Mouse (Mus musculus) MEL (cell line): ENCODE data around the gene Hpn. TPM values are rescaled to one million over a fixed set of nuclear protein-coding genes. Genes with fewer than 3 reads are reported as not detected.

ENCODE experiments used
- DNase-seq: peaks from one replicate; pipeline ENCODE4 v3.0.0; 2011; ENCODE audit warnings: low read depth, low spot score
- H3K27ac ChIP-seq: 2 replicates; pipeline ENCODE4 v1.5.1; 2012; ENCODE audit warnings: low read depth, mild to moderate bottlenecking, control low read depth, low read length, moderate library complexity; ENCODE audit not compliant: control insufficient read depth
- H3K27me3 ChIP-seq, 2 experiments: fragments of 150-350 bp in 1 of 2; sonication (generic) in 1 of 2; 2 replicates each; pipeline ENCODE4 v1.6.1; 2012; ENCODE audit warnings: low read length in 2 of 2, mild to moderate bottlenecking in 2 of 2, improper control_type of control experiment in 1 of 2, moderate library complexity in 1 of 2; ENCODE audit not compliant: insufficient read depth in 2 of 2, control insufficient read depth in 1 of 2
- H3K36me3 ChIP-seq, 2 experiments: 2 replicates each; pipeline ENCODE4 v1.6.1; 2012 to 2014; ENCODE audit warnings: low read length in 2 of 2, improper control_type of control experiment in 1 of 2, inconsistent platforms in 1 of 2, mild to moderate bottlenecking in 1 of 2; ENCODE audit not compliant: insufficient read depth in 2 of 2, control insufficient read depth in 1 of 2
- H3K4me1 ChIP-seq, 2 experiments: fragments of 150-350 bp in 1 of 2; sonication (generic) in 1 of 2; 2 replicates each; pipeline ENCODE4 v1.6.1; 2012; ENCODE audit warnings: low read length in 2 of 2, improper control_type of control experiment in 1 of 2, mild to moderate bottlenecking in 1 of 2; ENCODE audit not compliant: insufficient read depth in 2 of 2, control insufficient read depth in 1 of 2
- H3K4me3 ChIP-seq, 2 experiments: fragments of 150-350 bp in 1 of 2; sonication (generic) in 1 of 2; 2 replicates each; pipeline ENCODE4 v1.5.1; 2012; ENCODE audit warnings: low read depth in 2 of 2, low read length in 2 of 2, mild to moderate bottlenecking in 2 of 2, moderate library complexity in 2 of 2, control low read depth in 1 of 2, improper control_type of control experiment in 1 of 2; ENCODE audit not compliant: control insufficient read depth in 1 of 2, insufficient read depth in 1 of 2
- H3K79me2 ChIP-seq: 2 replicates; pipeline ENCODE4 v1.6.1; 2012; ENCODE audit warnings: mild to moderate bottlenecking, low read length, moderate library complexity; ENCODE audit not compliant: control insufficient read depth, poor library complexity, insufficient read depth
- H3K9ac ChIP-seq: 2 replicates; pipeline ENCODE4 v1.6.1; 2012; ENCODE audit warnings: low read depth, mild to moderate bottlenecking, control low read depth, low read length, moderate library complexity; ENCODE audit not compliant: control insufficient read depth, poor library complexity, severe bottlenecking
- H3K9me3 ChIP-seq: fragments of 150-350 bp; sonication (generic); replicated peaks from 2 replicates; pipeline ENCODE4 v1.6.1; 2012; ENCODE audit warnings: mild to moderate bottlenecking, low read length, improper control_type of control experiment, moderate library complexity; ENCODE audit not compliant: insufficient read depth
- CTCF ChIP-seq, 3 experiments: IDR thresholded peaks in 2 of 3; conservative IDR thresholded peaks in 1 of 3; 2 replicates each; pipeline ENCODE4 v1.5.1; 2011 to 2012; ENCODE audit warnings: low read length in 3 of 3, low read depth in 2 of 3, mild to moderate bottlenecking in 2 of 3, improper control_type of control experiment in 1 of 3, inconsistent platforms in 1 of 3, mixed read lengths in 1 of 3, moderate library complexity in 1 of 3; ENCODE audit not compliant: control insufficient read depth in 1 of 3, insufficient read depth in 1 of 3, poor library complexity in 1 of 3, severe bottlenecking in 1 of 3
- ELF1 ChIP-seq: IDR thresholded peaks from 2 replicates; pipeline ENCODE4 v1.6.1; 2014; ENCODE audit warnings: low read depth, mild to moderate bottlenecking, inconsistent platforms, low read length, improper control_type of control experiment, moderate library complexity
- EP300 ChIP-seq, 2 experiments: IDR thresholded peaks; 2 replicates each; pipeline ENCODE4 v1.6.1; 2011; ENCODE audit warnings: improper control_type of control experiment in 2 of 2, low read length in 2 of 2, low read depth in 1 of 2, mild to moderate bottlenecking in 1 of 2
- ETS1 ChIP-seq: IDR thresholded peaks from 2 replicates; pipeline ENCODE4 v1.6.1; 2012; ENCODE audit warnings: low read depth, mild to moderate bottlenecking, inconsistent platforms, low read length, improper control_type of control experiment, moderate library complexity
- GABPA ChIP-seq: IDR thresholded peaks from 2 replicates; pipeline ENCODE4 v1.6.1; 2012; ENCODE audit warnings: low read depth, mild to moderate bottlenecking, inconsistent platforms, low read length, improper control_type of control experiment, moderate library complexity
- GATA1 ChIP-seq: IDR thresholded peaks from 2 replicates; pipeline ENCODE4 v1.6.1; 2011; ENCODE audit warnings: low read depth, low read length, improper control_type of control experiment
- JUND ChIP-seq: IDR thresholded peaks from 2 replicates; pipeline ENCODE4 v1.6.1; 2011; ENCODE audit warnings: low read depth, mild to moderate bottlenecking, improper control_type of control experiment, low read length
- MXI1 ChIP-seq: IDR thresholded peaks from 2 replicates; pipeline ENCODE4 v1.6.1; 2011; ENCODE audit warnings: mild to moderate bottlenecking, low read depth, low read length, improper control_type of control experiment
- MYB ChIP-seq: IDR thresholded peaks from 2 replicates; pipeline ENCODE4 v1.6.1; 2011; ENCODE audit warnings: mild to moderate bottlenecking, low read depth, low read length, improper control_type of control experiment
- NELFE ChIP-seq: IDR thresholded peaks from 2 replicates; pipeline ENCODE4 v1.6.1; 2011; ENCODE audit warnings: low read depth, low read length, improper control_type of control experiment
- POLR2AphosphoS5 ChIP-seq: IDR thresholded peaks from 2 replicates; pipeline ENCODE4 v1.6.1; 2012; ENCODE audit warnings: low read depth, borderline replicate concordance, mild to moderate bottlenecking, inconsistent platforms, low read length, moderate library complexity, mixed read lengths
- RAD21 ChIP-seq: IDR thresholded peaks from 2 replicates; pipeline ENCODE4 v1.6.1; 2011; ENCODE audit warnings: mild to moderate bottlenecking, low read depth, low read length, improper control_type of control experiment
- RCOR1 ChIP-seq: IDR thresholded peaks from 2 replicates; pipeline ENCODE4 v1.6.1; 2012; ENCODE audit warnings: low read depth, mild to moderate bottlenecking, inconsistent platforms, low read length, improper control_type of control experiment
- TAL1 ChIP-seq: IDR thresholded peaks from 2 replicates; pipeline ENCODE4 v1.6.1; 2012; ENCODE audit warnings: mild to moderate bottlenecking, inconsistent platforms, low read length, moderate library complexity, mixed read lengths
- TBP ChIP-seq: IDR thresholded peaks from 2 replicates; pipeline ENCODE4 v1.8.0; 2011; ENCODE audit warnings: low read depth, low read length, improper control_type of control experiment
- USF2 ChIP-seq, 2 experiments: IDR thresholded peaks; 2 replicates each; pipeline ENCODE4 v1.6.1; 2011 to 2012; ENCODE audit warnings: improper control_type of control experiment in 2 of 2, low read length in 2 of 2, borderline replicate concordance in 1 of 2, inconsistent platforms in 1 of 2, low read depth in 1 of 2, mild to moderate bottlenecking in 1 of 2; ENCODE audit not compliant: insufficient read depth in 1 of 2
- ZKSCAN1 ChIP-seq: IDR thresholded peaks from 2 replicates; pipeline ENCODE4 v1.6.1; 2012; ENCODE audit warnings: low read depth, mild to moderate bottlenecking, inconsistent platforms, low read length, improper control_type of control experiment, moderate library complexity
- ZNF384 ChIP-seq: IDR thresholded peaks from 2 replicates; pipeline ENCODE4 v1.6.1; 2012; ENCODE audit warnings: low read depth, mild to moderate bottlenecking, inconsistent platforms, low read length, improper control_type of control experiment
- polyA plus RNA-seq, 2 experiments: library from polyadenylated mRNA; stranded (reverse) in 1 of 2; unstranded in 1 of 2; fragments of >175 nt in 1 of 2; fragments of >200 nt in 1 of 2; gene quantifications; 2 replicates each; pipeline versions ENCODE4 v1.2.1 to v1.2.4; 2012; ENCODE audit warnings: low replicate concordance in 2 of 2, low read depth in 1 of 2; ENCODE audit not compliant: insufficient read length in 2 of 2, insufficient read depth in 1 of 2, missing spikeins in 1 of 2
- total RNA-seq: library from RNA; depleted of rRNA; stranded (reverse); fragments of 300-350 nt; gene quantifications from 2 replicates; pipeline ENCODE4 v1.2.3, GENCODE M21; 2012

The Hpn gene
- total and polyA plus RNA-seq, 3 experiments, result 1.1 to 1.6 TPM; not detected in 1

- H3K79me2 ChIP-seq, result no peaks in the 10 kb centered on the region
- no peak overlapping the region for H3K4me3 ChIP-seq
- H3K4me1 ChIP-seq, result no peaks in the 10 kb centered on the region
- no peaks in the 10 kb centered on the region for H3K9me3 ChIP-seq
- H3K27me3 ChIP-seq, result peaks cover 3 to 11% of the 10 kb centered on the region in 2 experiments
- no peak overlapping the region for H3K27ac ChIP-seq
- no peaks in the 10 kb centered on the region for H3K36me3 ChIP-seq
- no peak for DNase-seq
- no peak for TF ChIP-seq USF2 (IDR thresholded peaks at IDR 0.05; ENCODE audit: borderline replicate concordance in 1 of 2, insufficient read depth in 1 of 2, low read depth in 1 of 2, low read length in 2 of 2)
- no peak for TF ChIP-seq MYB
- TF ChIP-seq, all 39 proteins: peak for 0
- H3K9ac ChIP-seq, result no peak overlapping the region
Observed at GRCm38 (mm10) chr7:31082831-31083588, 32.1 kb downstream of the Hpn start.

DNA sequence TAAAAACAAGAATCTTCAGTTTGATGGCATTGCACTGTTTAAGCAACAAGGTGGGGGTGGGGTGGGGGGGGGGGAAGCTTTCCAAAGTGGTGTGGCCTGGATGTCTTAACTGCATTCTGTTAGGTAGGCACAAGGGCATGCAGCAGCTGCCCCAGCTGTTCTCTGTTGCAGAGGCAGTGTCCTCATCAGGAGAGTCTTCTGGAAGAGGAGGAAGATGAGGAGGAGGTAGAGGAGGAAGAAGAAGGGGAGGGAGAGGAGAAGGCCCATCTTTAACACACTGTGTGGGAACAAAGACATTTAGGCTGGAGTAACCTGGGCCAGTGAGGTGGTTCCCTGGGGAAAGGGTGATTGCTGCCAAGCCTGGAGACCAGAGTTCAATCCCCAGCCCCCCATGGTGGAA, 33.0 kb downstream of the Hpn start:
- Histone ChIP-seq H3K27ac (no peak overlapping the region), H3K79me2 (no peaks in the 10 kb centered on the region), H3K9me3 (no peaks in the 10 kb centered on the region), H3K4me1 (no peaks in the 10 kb centered on the region), H3K4me3 (no peak overlapping the region), H3K9ac (no peak overlapping the region), H3K36me3 (no peaks in the 10 kb centered on the region), H3K27me3 (peaks cover 3 to 11% of the 10 kb centered on the region in 2 experiments)
- no peak for DNase-seq
- no peak for TF ChIP-seq TAL1
- TF ChIP-seq POLR2AphosphoS5, result no peak
- no peak for TF ChIP-seq ZNF384
- TF ChIP-seq CTCF (IDR thresholded peaks at IDR 0.05 in 2 of 3, conservative IDR thresholded peaks at IDR 0.05 in 1 of 3; ENCODE audit: control insufficient read depth in 1 of 3, insufficient read depth in 1 of 3, low read depth in 2 of 3, low read length in 3 of 3, poor library complexity in 1 of 3, severe bottlenecking in 1 of 3), result no peak
- TF ChIP-seq EP300 (IDR thresholded peaks at IDR 0.05; ENCODE audit: low read depth in 1 of 2, low read length in 2 of 2), result no peak
- TF ChIP-seq RAD21, result no peak
- no peak for TF ChIP-seq TBP
- no peak for TF ChIP-seq ELF1
- no peak for TF ChIP-seq RCOR1
- no peak for TF ChIP-seq NELFE
- no peak for TF ChIP-seq GATA1
- no peak for TF ChIP-seq JUND
- TF ChIP-seq ETS1, result no peak
- TF ChIP-seq GABPA, result no peak
- no peak for TF ChIP-seq MXI1
- no peak for TF ChIP-seq ZKSCAN1
